Mouse (Mus musculus): ENCODE measurements around the gene Stub1.

The Stub1 gene

DNA sequence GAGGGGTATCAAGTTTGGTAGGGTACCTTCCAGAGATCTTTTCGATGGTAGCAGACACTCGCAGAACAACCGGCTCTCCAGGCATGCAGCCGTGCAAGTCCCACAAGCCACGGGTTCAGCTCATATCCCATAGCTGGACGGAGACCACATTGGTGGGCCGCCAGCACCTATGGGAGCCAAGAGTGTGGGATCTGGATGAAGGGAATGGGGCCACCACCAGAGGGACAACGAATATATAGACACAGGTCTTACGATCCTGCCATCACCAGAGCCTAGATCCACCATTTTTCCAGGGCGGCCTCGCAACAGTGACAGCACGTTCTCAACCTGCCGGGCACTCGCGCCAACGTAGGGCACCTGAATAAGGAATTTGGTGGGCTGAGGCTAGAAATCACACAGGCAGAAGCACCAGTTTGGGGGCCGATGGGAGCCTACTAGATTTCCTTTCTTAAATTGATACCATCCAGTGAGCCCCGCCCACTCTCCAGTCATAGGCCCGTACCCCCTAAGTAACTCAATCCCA, 41.8 kb downstream of the Stub1 start:
- no peak for DNase-seq (ENCODE audit: low spot score in 2 of 2)

DNA sequence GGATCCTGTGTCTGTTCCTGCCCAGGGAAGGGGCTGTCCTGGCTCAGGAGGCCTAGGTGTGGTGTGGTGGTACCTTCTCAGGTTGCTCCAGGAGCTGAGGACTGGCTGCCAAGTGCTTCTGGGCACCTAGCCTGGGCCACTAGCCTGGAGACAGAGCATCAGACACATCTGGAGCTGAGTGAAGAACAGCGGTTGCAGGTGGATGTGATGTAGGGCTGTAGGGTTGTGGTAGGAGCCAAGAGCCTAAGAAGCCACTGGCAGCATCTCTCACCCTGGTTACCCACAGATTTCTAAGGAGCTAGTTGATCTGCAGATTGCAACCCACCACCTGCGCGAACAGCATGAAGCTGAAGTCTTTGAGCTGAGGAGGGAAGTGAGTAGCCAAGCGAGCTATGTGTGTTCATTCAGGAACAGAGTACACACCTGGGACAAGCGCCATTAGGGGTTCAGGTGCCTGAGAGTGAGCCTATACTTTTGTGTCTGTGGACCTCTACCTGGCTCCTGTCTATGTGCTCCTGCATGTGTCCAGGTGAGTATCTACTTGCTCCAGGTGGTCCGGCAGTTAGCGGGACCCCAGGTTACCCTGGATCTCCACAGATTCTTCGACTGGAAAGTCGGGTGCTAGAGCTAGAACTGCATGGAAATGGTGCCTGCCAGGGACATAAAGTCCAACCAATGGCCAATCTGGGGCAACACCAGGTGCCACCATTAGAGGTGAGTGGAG, 46.3 kb downstream of the Stub1 start:
- no peak for DNase-seq (ENCODE audit: low spot score in 2 of 2)

DNA sequence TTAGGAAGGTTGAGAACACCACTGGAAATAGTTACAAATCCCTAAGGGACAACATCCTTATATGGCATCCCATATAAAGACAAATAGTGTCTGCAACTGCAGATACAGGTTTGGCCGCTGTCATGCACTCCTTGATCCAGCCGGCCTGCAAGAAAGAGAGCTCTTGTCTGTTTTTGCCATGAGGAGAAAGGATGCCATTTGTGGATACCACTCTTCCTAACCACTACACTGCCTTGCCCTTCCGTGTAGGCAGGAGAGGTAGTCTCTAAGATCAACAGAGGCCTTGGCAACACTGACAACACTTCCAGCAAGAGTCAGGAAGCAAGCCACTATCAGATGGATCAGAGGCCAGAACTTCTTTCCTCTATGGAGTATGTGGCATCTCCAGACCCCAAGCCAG, 46.9 kb downstream of the Stub1 start, which contains the start of gene Ccdc78:
TSS of gene Ccdc78 (plus strand) at position 301 of the 400 bp plus-strand sequence.
- no peak for DNase-seq (ENCODE audit: low spot score in 2 of 2)

GRCm38 (mm10) chr17:25785281-25785745, 47.9 kb downstream of the Stub1 start, which contains the start of gene Haghl:
TSS of gene Haghl (minus strand) at chr17:25785673.
- peak; percentile 94 for DNase-seq (ENCODE audit: low spot score in 2 of 2)

DNA sequence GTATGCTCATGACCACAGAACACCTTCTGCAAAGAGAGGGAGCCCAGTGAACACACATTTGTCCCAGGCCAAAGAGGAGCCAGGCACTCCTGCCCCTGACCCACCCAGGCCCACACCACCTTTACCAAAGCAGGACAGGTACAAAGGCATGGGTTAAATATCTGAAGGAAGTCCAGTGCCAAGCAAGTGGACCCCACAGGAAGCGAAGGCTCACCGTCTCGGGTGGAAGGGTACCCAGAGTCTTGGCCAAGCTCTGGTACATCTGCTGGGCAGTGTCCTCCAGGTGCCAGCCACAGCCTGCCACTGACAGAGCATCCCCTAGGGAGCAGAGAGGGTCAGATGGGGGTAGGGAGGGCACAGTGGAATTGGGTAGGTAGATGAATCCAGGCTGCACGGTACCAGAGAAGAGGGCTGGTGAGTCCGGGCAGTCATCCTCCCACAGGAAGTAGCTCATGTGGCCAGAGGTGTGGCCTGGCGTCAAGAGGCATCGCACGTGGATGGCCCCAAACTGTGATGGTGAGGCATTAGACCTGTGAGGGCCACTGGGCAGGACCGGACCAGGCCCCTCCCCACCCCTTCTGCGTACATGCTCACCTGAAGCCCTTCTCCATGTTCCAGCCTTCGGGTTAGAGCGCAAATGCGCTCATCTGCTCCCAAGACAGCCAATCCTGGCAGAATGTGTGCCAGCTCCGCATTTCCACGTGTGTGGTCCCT, 49.2 kb downstream of the Stub1 start:
- DNase-seq (ENCODE audit: low spot score in 2 of 2), result no peak

DNA sequence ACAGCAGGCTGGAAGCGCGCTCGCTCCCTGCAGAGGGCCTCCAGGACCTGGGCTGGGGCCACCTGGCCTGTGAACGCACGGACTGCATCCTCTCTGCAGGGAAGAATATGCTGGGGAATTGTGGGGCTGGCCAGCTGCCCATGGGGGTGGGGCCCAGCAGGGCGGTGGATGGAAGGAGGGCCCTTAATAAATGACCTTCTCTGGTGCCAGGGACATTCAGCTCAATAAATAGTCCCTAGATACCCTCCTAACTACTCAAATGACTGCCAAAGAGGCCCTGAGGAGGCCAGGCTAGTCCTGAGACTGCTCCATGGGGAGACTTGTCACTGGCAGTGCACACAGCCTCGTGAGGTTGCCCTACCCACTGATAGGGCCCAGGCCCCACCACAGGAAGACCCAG, 50.1 kb downstream of the Stub1 start:
- DNase-seq (ENCODE audit: low spot score in 2 of 2), result no peak

GRCm38 (mm10) chr17:25781339-25781738, 51.9 kb downstream of the Stub1 start:
- DNase-seq (ENCODE audit: low spot score in 2 of 2), result no peak

Measured in urinary bladder, postnatal 36 days (tissue).